Mouse (Mus musculus) cerebellum, adult 9-11 months (tissue): ENCODE results near the gene Slc45a3.

Experiments used
- DNase-seq: peaks from one replicate; pipeline ENCODE4 v3.0.0; 2022

The Slc45a3 gene

DNA sequence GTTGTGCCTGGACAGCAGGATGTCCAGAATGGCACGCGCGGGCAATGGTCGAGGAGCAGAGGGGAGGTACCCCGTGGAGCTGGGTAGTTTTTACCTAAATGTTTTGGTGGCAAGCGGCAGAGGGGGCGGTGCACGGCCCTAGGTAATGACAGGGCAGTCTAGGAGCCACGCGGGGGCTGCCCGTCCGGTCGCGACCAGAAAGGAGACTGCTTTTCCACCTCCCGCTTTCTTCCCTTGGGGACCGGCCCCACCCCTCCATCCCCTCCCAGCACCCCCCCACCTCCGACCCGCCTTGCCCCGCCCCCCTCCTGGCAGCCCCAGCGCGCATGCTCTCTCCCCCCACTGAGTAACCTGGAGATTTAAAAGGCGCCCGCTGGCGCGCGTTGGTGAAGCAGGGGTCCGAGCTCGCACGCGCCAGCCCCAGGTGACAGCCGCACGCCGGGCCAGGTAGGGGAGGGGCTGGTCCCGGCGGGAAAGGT, at the start of gene Slc45a3:
Gene Slc45a3 (plus strand): TSS at position 362 of the 479 bp plus-strand sequence.
- no peak for DNase-seq

GRCm38 (mm10) chr1:131917634-131918033, 45.1 kb upstream of the Slc45a3 start:
- DNase-seq: no peak

GRCm38 (mm10) chr1:131919052-131919451, 43.7 kb upstream of the Slc45a3 start:
- no peak for DNase-seq

- DNase-seq: no peak
These were observed 40.7 kb upstream of the Slc45a3 start for GRCm38 (mm10) chr1:131922100-131922499.

GRCm38 (mm10) chr1:131933471-131933870, 29.3 kb upstream of the Slc45a3 start:
- DNase-seq: no peak

- DNase-seq: peak; percentile 48
These were observed 25.0 kb upstream of the Slc45a3 start for GRCm38 (mm10) chr1:131937659-131938305.

GRCm38 (mm10) chr1:131938811-131939210, 24.0 kb upstream of the Slc45a3 start:
- no peak for DNase-seq

DNA sequence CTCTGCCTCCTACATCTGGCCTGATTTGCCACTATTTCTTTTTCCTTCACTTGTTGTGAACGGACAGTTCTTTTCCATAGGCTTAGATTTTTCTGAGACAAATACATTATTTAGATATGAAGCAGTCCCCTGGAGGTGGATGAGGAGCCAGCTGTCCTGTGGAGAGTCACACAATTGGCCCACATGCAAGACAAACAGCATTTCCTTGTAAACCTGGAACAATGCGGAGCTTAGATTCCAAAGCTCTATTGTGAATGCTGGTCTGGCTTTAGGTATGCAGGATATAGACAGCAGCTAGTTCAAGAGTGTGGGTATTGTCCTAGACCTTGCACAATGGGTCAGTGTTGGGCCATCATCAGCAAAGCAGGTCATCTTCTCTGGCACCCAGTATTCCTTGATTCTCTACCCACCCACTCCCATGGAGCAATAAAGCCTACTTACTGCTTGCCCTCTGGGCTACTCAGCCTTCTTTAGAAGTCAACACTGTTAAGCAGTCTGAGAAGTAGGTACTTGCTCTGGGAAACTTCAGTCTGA, 22.0 kb upstream of the Slc45a3 start:
- no peak for DNase-seq

GRCm38 (mm10) chr1:131941501-131941900, 21.3 kb upstream of the Slc45a3 start:
- DNase-seq: no peak

- DNase-seq: no peak
These were observed 19.9 kb upstream of the Slc45a3 start for GRCm38 (mm10) chr1:131942621-131943590.

- no peak for DNase-seq
These were observed 16.9 kb upstream of the Slc45a3 start for GRCm38 (mm10) chr1:131945674-131946440.

GRCm38 (mm10) chr1:131946462-131947215, 16.1 kb upstream of the Slc45a3 start:
- no peak for DNase-seq

DNA sequence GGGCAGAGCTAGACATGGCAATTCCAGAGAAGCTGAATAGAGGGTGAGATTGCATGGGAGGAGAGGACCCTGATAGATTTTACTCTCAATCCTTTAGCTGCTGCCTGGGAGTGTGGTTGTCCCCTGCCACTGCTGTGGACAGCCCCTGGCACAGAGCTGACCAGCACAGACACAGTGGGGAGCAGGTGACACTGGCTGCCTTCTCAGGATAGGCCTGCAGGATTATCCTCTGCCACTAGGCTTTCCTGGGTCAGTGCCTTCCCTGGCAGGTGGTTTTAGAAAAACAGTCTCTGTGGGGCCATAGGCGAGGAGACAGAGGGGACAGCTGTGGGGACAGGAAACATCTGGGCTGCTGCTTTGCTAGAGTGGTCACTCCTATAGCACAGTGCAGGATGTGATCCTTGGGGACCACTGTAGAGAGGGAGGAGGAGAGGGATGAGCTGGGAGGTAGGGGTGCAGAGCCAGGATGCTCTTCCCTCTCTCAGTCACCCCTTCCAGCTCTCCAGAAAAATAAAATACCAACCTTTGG, 14.7 kb upstream of the Slc45a3 start:
- no peak for DNase-seq

DNA sequence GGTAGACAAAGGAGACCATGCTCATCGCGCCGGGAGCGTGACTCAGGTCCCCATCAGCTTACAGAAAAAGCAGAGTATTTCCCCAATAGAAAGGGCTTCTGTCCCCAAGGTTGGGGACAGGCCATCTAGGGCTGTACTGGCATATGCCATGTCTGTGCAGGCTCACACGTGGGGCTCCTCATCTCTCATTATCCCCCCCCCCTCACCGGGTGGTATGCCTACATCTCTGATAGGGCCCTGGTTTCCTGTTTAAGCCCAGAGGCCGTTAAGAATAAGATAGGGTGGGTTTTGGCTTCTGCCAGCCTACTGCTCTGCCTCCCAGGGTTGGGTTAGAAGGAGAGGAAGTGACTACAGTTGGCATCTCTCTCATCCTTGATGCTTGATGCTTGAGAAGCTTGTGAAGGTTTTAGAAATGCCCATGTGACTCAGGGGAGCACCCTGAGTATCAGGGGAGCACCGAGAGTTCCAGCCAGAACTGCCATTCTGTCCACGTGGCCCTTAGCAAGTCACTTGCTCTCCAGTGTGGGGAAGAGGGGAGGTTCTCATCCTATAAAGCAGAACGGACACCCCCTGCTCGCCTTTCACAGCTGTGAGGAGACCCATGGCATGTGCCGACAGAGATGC, 8.4 kb upstream of the Slc45a3 start:
- DNase-seq: no peak

GRCm38 (mm10) chr1:131955131-131955757, 7.5 kb upstream of the Slc45a3 start:
- no peak for DNase-seq

- DNase-seq: no peak
These were observed 5.4 kb upstream of the Slc45a3 start for GRCm38 (mm10) chr1:131957416-131957815.

GRCm38 (mm10) chr1:131961004-131961403, 1.8 kb upstream of the Slc45a3 start:
- no peak for DNase-seq

DNA sequence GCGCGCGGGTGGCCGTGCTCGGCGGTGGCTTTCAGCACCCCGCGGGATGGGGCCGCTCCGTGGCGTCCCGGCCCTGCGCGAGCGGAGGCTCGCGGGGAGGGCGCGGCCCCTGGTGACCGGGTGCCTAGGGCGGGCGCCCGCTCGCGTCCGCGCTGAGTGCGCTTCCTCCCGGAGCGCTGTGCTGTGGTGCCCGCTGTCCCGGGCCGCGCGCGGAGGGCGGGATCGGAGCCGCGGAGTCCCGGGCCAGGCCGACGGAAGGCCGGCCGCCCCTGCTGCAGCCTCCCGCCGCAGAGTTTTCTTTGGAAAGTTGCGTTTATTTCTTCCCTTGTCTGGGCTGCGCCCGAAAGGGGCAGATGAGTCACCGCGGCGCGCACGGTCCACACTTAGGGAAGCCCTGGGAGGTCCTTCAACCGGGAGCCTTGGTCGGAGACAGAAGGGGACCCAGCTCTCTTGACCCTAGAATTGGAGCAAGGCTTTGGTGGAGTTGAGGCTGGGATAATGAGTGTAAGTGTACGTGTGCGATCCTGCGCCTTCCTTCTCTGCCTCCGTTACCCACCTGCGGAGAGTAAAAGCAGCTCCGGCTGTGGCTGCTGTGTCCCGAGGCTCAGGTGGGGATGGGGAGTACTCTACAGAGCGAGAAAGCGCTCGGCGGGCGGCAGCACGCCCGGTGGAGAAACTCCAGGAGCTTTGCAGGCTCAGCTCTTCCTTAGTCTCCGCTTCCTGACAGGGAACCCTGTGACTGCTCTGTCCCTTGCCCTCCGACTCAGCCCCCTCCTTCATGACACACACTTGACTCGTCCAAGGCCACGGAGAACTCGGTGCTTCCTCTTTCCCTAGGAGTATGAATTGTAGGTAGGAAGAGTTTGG, 551 bp downstream of the Slc45a3 start:
- no peak for DNase-seq

- no peak for DNase-seq
These were observed 1.3 kb downstream of the Slc45a3 start for GRCm38 (mm10) chr1:131964100-131964499.

DNA sequence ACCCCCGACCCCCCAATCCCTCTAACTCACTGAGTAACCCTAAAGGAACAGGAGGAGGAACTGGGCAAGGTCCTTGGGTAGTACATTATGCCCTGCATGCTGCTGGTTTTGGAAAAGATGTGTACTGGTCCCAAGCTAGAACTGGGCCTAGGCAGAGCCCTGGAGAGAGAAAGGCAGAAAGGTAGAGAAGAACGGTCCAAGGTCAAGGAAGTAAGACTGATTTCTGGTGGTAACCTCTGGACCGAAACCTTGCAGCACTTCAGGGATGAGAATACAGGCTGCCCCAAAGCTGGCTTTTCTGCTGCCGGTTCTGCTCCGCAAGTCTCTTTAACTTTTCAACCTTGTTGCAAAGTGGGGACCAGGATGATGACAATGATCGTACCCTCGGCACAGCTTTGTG, 1.8 kb downstream of the Slc45a3 start:
- DNase-seq: no peak
